Mouse (Mus musculus): ENCODE measurements around the gene Rnf10.

The Rnf10 gene

GRCm38 (mm10) chr5:115194626-115195221 lies 78.0 kb downstream of the Rnf10 start:
- DNase-seq (ENCODE audit: low spot score) = no peak

DNA sequence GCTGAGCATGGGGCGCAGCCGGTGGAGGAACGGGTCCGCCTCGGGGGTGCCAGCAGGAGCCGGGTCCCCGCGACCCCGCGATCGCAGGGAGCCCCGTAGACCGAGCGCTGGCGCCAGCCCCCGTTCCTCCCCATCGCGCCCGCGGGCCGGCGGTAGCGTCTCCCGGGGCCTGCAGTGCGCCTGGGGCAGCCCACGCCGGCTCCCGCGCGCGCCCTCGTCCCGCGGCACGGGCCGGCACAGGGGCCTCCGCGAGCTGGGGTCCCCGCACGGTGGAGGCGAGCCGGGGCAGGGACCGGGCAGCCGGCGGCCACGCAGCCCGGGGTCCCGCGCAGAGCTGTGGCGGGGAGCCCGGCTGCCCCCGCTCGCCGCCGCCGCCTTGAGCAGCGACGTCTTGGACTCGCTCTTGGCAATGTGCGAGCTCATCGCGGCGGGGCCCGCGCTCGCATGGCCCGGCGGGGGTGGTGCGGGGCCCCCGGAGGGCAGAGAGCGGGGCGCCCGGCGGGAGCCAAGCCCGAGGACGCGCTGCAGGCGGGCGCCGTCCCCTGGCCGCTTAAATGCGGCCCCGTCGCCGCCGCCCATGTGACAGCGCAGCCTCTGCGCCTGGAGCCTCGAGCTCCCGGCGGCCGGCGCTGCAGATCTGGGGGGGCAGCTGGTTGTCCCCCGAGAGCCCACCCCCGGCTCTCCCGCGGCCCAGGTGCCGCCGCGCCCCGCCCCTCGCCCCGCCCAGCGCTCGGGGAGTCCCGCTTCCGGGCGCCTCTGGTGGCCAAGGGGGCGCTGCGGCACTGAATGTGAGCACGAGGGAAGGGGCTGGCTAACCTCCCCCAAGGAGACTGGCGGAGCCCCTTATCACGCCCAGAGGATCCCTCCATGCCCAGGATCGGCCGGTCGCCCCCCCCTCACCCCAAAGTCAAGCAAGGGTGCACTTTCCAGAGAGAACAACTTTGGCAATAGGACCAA lies 78.8 kb downstream of the Rnf10 start, which contains the start of gene Cabp1:
Gene Cabp1 (minus strand): TSS at position 713 of the 957 bp plus-strand sequence.
- no peak for DNase-seq (ENCODE audit: low spot score)

GRCm38 (mm10) chr5:115193226-115193625 lies 79.5 kb downstream of the Rnf10 start:
- DNase-seq (ENCODE audit: low spot score) = peak; percentile 44

GRCm38 (mm10) chr5:115192828-115193195 lies 79.9 kb downstream of the Rnf10 start:
- DNase-seq (ENCODE audit: low spot score) = no peak

DNA sequence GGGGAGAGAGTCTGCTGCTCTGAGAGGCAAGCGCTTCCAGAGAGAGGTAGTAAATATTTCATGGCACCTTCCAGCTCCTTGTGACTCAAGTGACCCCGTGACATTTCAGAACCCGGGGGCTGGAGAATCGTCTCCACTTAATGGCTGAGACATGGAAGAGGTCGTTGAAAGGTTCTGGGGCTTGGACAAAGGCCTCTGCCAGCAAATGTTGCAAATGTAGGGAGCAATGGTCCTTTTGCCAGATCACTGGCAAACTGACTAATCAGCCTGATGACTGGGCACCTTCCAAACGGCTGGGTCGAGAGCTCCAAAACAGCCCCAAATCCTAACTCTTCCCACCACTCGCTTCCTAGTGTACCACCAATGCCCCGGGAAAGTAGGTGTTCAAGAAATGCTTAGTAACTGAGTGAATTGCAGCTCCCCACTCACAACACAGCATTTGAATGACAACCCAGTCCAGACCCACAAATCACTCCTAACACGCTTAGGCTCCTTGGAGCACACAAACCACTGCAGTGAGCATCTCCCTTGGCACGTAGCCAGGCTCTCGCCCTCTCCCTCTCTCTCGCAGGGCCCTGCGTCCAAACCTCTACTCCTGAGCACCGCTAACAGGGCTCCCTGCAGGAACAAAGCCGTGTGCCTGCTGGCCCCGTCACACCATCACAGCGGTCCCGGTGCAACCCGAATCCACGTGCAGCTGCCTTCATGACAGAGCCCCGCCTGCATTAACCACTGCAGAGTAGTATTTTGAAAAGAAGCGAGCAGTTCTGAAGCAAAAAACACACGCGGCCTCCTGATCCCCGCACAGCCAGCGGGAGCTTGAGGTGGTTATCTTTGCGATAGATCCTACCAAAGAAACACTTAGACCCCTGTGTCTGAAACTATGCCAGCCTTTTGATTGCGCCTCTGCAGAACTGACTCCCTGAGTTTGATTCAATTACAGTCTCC lies 80.5 kb downstream of the Rnf10 start:
- DNase-seq (ENCODE audit: low spot score) = no peak

All from yolk sac, embryonic 10.5 days (tissue).